Mouse (Mus musculus): ENCODE measurements at regions not wholly inside any gene's neighbourhood (a gene's known extent, or its start where the extent isn't known, plus 50 kb on each side); places are given as distances from the start of the nearest gene placed in this dataset.
A peak's percentile ranks its signal among the peaks of the same experiment; 100 is the strongest.

DNA sequence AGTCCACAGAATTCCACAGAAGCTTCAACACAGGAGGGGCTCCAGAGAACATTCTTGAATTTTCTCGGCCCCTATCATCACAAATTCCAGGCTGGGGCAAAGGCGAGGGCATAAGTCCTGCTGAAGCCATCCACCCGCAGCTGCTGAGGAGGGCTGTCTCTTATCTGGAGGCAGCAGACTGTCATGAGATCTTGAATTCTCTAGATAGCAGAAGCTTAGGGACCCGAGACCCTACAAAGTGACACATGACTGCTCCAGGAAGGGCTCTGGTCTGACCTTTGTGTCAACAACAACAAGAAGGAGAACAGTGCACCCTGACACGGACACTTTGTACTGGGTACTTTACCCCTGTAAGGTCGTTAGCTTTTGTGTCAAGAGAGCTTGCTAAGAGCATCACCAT, 57.2 kb downstream of the Lao1 start:
- no peak for DNase-seq

DNA sequence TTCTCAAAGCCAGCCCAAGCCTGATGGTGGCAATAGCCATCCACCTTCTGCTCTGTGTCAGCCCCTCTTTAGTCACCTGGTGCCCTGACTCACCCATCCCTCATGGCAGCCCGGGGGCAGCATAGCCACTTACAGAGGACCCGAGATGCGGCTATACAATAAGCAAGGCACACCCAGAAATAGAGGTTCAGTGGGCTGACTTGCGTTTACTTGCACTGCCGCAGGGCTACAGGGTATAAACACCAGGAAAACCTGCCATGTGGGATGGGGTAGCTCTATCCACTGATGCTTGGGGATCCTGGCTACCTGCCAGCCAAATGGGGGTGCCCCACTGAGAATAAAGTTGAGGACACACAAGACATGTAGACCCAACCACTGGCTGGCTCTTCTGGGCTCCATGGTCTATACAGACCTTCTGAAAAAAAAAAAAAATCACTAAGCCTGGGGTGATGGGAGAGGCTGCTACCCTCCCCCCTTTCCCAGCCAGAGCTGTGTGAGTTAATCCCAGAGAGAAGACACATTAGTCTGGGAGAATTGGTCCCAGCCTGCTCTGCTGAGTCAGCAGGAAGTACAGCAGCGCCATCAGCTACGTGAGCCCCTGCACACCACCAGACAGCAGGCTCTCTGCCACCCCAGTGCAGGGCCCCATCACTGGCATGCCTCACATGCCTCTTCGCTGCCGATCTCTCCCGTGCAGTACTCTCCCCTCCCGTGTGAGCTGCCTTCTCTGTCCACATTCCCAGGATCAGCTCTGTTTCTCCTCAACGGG, 57.8 kb downstream of the Lao1 start:
- no peak for DNase-seq

DNA sequence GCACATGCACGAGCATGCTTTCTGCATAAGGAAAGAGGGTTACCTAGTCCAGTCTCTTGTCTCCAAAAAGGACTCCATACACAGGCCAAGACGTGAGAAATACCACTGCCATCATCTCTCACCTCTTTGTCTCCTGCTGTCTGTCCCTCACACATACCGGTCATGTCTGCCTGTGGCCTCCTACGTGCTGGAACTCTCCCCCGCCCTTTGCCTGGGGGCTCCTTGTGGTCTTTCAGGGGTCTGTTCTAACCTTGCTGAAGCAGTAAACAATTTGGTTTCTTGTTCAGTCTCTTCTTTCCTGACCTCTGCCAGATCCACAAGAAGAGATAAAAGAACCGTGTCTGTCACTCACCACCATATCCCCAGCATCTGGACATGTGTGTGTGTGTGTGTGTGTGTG, 61.0 kb downstream of the Lao1 start:
- no peak for DNase-seq

DNA sequence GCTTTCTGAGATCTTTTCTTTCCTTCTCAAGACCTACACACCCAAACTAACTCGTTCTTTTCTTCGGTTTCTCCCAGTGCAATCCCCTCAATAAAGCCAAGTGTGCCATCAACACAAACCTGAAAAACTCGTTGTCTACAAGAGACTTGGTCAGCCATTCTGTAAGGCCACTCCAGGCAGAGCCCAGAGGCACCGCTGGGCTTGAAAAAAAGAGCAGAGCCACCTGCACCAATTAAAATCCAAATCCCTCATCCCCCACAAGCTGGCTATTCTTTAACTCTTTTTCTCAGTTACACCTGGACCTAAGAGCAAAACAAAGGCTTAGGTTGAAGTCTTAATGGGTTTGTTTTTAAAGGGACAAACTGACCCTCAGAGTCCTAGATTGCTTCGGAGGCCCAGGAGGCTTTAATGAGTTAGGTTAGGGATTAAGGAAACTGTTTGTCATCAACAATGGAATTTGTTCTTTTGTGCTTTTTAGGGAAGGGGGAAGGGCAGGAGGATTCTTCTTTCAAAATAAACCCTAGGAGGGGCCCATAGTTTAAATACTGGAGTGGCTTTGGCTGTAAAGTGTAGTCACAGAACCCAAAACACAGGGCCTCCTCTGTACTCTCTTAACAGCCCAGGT, 65.0 kb downstream of the Lao1 start:
- no peak for DNase-seq

DNA sequence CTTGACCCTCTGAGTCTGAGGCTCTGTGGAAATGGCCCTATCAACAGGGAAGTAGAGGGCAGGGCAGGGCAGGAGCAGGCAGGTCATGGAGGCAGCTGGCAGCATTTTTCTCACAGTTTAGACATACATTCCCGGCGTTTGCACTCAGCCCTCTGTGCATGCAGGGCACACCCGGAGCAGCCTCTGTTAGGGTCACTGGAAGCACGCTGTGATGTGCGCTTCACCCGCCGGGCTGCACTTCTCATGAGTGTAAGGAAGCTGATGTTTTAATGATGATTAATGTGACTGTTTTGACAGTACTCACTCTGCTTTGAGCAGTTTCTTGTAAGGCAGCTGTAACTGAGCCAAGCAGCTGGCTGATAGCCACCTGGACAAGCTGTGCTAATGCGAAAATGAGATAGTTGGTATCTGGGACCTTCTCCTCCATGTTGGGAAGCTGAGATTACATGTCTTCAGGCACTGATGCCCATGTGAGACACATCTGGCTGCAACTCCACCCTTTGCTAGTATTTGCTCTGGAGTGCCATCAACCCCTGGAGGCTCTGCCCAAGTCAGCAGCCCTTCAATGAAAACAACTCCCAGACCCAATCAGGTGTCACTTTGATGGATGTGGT, 66.9 kb downstream of the Lao1 start:
- DNase-seq: no peak

DNA sequence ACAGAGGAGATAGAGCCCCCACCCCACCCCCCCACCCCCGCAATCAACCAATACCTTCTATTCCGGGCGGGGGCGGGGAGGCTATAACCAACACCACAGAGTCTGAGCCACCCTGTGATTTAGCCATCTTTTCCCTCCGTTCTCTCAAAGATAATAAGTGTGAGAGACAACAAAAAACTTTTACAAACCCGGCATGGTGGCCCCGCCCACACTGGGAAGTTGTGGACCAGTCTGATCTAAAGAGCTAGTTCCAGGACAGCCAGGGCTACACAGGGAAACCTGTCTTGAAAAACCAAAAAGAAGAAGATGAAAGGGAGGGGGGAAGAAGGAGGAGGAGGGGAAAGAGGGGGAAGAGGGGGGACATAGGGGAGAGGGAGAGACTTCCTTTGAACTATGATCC, 67.7 kb downstream of the Lao1 start:
- DNase-seq: no peak

DNA sequence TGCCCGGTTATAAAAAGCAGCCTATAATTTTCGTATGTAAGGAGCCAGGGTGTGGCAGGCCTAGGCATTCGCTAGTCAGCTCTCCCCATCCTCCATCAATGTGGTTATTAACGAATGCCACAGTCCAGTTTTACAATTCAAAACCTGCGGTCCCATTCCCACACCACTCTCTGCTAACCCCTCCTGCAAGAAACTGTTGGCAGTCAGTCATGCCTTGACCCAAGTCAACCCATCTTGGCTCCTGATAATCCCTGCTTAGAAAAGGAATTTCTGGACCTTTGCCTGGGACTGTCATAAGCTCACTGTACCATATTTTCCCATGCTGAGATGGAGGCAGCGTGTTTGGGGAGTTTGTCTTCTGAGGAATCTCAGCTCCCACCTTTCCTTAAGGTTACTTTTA, 68.4 kb downstream of the Lao1 start:
- no peak for DNase-seq

DNA sequence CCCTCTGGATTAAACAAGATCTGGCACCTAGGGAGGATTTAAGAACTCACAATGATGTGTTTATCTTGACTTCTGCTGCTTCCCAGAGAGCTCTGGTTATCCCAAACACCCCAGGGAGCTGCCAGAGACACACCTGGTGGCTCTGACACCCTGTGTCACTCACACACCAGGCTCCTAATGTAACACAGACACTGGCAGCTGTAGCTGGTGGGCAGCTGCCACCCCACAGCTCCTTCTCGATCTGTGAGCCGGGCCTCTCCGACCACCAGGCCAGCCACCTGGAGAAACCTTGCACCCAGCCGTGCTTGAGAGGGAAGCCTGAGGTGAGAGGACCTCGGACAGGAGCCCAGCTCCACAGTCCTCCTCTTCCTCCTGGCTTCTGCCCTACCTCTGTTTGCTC, 69.5 kb downstream of the Lao1 start:
- DNase-seq: no peak

DNA sequence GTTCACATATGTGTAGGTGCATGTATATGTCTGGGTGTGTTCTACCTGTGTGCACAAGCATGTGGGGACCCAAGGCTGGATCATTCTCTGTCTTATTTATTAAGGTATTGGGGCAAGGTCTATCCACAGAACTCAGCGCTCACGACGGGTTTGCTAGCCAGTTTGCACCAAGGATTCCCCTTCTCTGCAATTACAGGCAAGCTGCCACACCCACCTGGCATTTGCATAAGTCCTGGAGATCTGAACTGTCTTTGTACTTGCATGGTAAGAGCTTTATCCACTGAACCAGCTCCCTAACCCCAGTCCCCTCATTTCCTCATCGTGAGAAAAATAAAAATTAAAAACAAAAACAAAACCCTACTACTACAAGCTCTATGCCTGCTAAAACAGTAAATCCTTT, 71.6 kb downstream of the Lao1 start:
- DNase-seq: no peak

DNA sequence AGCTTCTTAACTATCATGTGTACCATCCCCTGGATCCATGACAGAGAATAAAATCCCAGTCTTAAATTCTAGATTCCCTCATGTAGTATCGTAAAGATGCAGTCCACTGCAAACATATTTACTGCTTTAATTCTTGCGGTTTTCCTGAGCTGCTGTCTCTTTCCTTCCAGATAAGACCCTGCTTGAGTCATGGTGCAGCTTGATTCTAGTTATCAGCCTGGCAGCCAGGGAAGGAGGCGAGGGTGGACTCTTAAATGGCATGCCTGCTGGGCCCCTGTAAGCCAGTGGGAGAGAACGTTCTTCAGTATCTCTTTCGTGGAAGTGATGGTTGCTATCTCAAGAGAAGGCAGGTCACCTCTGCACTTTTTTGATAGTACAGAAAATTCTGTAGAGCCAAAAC, 71.9 kb upstream of the Slc2a1 start:
- no peak for DNase-seq

DNA sequence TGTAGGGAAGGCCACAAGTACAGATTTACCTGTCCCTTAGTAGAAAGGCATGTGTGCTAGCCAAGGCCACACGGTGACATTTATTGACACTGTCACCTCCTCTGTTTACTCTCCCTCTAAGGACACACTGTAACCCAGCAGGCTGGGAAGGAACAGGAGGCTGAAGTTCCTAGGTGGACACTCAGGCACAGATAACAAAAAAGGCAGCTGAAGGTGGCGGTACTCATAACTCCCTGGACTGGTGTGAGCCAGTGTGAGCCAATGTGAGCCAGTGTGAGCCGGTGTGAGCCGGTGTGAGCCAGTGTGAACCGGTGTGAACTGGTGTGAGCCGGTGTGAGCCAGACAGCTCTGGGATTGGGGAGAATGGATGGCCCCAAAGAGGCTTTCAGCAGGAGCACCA, 68.5 kb upstream of the Slc2a1 start:
- no peak for DNase-seq

DNA sequence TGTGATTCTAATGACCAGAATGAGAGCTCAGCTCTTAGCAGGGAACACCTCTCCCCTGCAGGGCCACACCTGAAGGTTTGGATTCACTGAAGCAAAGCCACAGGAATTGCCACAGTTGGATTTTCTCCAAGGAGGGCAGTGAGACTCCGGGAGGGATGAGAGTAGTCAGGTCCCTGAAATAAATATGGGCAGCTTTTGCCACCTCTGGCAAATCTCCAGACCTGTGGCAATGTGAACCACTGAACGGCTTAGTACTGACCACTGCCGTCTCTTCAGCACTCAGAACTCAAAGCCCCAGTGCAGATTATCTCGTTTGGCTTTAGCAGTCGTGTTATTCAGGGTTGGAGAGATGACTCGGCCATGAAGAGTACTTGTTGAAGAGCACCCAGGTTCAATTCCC, 66.9 kb upstream of the Slc2a1 start:
- DNase-seq: no peak

DNA sequence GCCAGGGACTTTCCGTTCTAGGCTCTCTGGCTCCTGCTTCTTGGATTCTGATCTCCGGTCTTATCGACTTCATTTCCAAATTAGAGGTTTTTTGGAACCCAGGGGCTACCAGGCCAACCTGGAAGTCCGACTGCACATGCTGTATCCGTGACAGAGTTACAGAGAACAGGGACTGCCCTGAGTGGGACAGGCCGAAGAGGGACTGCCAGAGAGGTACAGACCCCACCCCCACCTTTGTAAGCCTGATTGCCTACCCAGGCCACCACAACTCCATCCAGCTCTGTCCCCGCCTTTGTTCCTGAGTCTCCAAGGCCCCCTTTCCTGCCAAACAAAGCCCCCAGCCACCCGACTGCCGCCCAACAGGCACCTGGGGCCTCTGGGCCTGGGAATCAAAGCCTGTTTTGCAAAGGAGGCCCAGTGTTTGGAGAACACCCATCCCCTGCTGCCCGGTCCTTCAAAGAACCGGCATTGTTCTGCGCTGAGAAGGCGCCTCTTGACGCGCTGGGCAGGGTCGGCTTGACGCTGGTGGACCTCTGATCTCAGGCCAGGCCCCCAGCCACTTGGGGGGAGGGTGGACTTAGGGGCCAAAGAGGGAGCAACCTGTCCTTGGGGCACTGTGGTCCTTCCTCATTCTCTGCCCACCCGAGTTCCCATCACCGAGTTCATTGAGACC, 64.4 kb upstream of the Slc2a1 start:
- no peak for DNase-seq

DNA sequence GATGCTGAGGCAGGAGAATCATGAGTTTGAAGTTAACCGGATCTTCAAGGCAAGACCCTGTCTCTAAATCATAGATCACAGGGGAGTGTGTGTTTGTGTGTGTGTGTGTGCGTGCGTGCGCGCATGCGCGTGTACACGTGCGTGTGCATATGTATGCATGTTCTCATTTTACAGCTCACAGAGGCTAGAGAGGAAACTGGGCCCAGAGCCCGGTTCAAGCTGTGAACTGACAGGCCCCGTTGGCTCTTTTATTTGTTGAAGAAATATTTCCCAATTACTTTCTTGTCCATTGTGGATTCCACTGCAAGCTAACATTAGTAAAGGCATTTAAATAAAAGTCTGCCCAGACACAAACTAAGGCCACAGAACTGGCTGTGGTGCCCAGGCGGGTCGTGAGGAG, 63.7 kb upstream of the Slc2a1 start:
- DNase-seq: no peak

DNA sequence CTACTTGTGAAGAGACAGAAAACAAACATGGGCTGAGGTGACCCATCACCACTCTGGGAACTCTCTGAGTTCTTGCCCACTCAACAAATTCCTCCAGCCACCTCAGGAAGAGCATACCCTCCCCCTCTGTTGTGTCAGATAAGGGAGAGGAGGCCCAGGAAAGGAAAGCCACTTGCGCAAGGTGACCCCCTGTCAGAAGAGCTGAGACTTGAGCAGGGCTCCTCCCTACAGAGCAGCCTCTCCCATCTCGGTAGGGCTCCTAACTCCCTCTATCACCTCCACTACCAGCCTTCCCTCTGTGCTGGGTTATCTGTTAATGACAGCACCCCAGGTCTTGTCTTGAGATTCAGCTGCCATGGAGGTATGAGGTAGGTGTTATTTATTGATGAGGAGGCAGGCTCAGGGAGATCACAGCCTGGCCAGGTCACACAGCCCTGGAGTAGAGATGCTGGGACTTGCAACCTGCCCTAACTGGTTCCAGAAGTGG, 57.6 kb upstream of the Slc2a1 start:
- no peak for DNase-seq

DNA sequence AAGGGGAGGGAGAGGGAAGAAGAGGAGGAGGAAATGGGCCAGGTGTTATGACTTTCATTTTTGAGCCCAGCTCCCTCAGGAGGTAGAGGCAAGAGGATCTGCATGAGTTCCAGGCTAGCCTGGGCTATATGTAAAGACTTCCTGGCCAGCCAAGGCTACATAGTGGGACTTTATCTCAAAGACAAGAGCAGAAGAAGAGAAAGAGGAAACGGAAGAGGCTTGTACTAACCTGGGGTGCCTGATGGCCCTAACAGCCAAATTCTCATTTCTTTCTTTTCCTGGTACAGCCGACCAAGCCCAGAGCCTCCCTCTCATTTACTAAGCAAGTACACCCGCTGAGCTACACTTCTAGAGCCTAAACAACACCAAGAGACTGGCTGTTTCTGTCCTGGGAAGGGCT, 56.0 kb upstream of the Slc2a1 start:
- no peak for DNase-seq

DNA sequence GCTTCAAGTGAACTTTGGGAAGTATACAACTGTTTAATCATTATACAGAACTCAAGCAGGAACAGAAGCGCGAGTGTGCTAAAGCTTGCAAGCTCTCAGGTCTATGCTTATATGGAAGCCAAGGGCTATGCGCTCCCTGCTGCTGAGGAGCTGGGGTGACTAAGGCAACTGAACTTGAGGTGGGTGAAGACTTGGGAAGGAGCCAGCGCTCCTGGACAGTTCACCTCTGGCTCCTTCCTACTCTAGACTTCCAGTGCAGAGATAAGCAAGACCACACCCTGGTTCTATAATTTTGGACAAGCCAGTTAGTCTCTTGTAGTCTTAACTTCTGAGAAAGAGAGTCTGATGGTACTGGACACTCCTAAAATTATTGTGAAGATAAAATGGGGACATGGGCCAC, 55.3 kb upstream of the Slc2a1 start:
- no peak for DNase-seq

DNA sequence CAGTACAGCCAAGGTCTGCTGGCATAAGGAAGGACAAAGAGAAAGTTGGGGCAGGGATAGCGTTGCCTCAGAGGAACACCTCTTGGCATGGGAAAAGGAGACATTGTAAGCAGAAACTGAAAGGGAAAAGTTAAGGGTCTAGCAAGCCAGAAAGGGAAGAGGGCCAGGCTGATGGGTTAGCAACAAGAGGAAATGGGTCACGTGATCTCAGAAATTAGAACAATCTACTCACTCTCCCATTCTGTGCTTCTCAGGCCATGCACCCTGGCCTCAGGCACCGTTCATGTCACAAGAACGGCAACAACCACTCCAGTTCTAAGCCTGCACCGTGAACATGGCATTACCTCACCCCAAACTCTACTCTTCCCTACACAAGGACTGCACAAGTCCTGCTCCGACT, 54.8 kb upstream of the Slc2a1 start:
- DNase-seq: no peak

DNA sequence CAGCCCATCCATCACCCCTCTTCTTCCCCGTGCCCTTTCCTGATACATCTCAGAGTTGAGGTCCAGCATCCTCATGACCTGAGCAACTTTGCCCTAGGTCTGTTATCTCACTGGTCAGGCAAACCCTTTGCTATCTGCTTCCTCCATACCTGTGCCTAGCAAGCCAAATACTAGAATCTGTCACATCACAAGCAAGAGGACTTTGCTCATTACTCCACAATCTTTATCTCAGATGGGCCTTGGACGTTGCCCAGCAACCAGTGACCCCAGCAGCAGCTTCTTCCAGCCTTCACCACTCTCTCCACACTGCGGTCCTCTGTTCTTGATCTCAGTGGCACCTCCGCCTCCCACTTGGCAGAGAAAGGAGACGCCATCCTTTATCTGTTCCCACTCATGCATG, 54.4 kb upstream of the Slc2a1 start:
- no peak for DNase-seq

DNA sequence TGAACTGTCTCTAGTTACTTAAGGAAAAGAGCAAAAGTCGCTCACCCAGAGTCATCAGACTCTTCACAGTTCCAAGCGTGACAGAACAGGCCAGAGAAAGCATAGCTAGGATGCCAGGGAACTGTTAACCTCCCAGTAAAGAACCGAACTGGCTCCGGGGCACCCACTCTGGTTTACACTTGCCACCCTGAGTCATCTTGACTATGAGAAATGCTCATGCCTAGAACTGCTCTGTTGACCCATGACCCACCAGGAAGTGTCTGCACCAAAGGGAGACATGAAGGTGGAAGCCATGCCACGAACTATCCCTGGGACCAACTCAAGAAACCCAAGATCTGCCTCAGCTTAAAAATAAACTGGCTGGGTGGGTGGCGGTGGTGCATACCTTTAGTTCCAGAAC, 51.3 kb upstream of the Slc2a1 start:
- DNase-seq: no peak

DNA sequence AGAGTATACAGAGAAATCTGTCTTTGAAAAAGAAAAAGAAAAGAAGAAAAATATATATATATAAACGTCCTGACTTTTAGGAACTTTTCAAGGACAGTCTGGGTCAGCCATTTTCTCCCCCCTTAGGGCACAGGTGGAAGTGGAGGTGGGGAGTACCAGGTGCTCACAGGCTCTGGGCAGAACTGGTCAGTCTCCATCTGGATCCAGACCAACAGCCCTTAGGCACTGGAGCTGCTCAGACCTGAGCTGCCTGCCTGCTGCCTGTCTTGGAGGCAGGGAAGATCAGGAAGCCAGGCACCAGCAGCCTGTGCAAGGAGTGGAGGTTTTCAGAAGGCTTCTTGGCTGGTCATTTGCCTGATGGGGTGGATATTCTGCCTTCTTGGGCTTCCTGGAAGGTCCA, 50.7 kb upstream of the Slc2a1 start:
- DNase-seq: peak; percentile 13

Data from cerebellum, adult 9-11 months (tissue).